Mouse (Mus musculus): ENCODE data around the gene Cadps. TPM values are rescaled to one million over a fixed set of nuclear protein-coding genes. Genes with fewer than 3 reads are reported as not detected.

Gene Cadps
- polyA plus RNA-seq, 1 experiment from 2014 or later, result 63.4 TPM

DNA sequence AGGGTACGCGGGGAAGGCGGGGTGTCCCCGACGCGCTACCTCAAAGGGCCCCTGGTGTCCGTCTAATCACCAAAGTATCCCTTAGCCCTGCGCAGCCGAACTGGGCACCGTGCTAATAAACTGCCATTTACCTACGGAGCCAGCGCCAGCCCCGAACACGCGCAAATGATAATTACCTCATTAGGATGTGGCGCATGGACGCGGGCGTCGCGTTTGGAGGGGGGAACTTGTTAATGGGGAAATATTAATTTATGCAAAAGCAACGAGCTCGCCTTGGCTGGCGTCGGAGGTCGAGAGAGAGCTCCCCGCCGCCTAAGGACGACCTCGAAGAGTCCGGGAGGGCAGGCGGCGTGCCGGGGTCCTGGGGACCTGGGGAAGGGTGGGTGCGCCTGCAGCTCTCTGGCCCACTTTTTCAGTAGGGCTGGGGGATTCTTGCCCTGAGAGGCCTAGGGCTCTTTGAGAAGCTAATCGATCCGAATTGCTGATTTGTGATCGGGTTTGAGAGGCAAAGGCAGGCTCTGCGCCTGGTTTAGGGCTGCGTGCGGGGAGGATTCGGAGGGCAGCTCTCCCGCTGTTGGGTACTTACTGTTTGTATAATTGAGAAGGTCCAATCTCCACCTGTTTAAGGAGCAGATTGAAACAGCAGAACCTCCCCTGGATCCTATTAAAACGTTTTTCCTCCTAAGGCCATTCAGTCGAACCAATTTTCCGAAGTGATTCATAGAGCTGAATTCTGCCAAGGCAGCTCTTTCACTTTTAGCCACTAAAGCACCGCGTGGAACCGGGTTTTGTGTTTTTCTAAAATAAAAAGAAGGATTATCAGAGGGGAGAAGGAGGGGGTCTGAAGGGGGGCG is 476.6 kb downstream of the Cadps start:
- Histone ChIP-seq H3K27me3 (ENCODE audit: control insufficient read depth, insufficient read depth, low read length) (peaks cover 97% of the 10 kb centered on the region), H3K27ac (no peak overlapping the region), H3K9ac (no peak overlapping the region), H3K4me2 (replicated peaks) (no peak overlapping the region), H3K36me3 (replicated peaks; ENCODE audit: control insufficient read depth, insufficient read depth) (no peaks in the 10 kb centered on the region), H3K4me3 (replicated peaks; ENCODE audit: low read length) (no peak overlapping the region), H3K4me1 (replicated peaks; ENCODE audit: control insufficient read depth, insufficient read depth, low read length) (no peaks in the 10 kb centered on the region), H3K9me3 (ENCODE audit: control insufficient read depth, low read length) (no peaks in the 10 kb centered on the region)
- under 1% methylated on average over 50 of the region's 50 CpGs for WGBS
- ATAC-seq (ENCODE audit: low FRiP score) (no peak), DNase-seq (ENCODE audit: low spot score) (no peak)

DNA sequence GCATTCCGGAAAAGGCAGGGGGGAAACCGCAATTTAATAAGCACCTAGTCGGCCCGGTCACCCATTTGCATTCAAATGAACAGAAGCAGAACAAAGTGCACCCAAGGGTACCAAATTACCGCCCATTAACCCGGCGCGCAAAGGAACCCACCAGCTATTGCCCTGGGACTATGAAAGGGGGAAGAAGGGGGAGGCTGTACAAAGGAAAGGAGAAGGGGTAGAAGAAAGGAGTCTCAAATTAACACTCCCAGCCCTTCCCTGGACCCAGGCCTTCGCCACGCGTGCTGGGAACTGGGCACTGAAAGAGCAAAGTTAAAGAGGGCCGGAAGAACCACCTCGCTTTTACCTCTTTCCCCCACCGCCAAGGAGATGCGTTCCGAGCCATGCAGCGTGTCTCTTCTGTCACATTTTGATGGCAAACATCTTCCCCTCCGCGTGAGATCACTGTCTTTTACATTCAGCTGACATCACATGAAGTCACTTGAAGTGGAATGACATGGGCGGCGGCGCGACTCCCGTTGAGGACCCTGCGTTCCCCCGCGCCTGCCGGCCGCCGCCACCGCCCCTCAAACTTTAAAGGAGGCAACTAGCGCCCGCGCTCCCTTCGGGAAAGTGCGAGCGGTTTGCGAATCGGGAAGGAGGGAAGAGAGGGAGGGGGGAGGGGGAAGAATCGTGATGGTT is 477.5 kb downstream of the Cadps start:
- Histone ChIP-seq H3K36me3 (replicated peaks; ENCODE audit: control insufficient read depth, insufficient read depth) (no peaks in the 10 kb centered on the region), H3K9ac (no peak overlapping the region), H3K9me3 (ENCODE audit: control insufficient read depth, low read length) (no peaks in the 10 kb centered on the region), H3K27me3 (ENCODE audit: control insufficient read depth, insufficient read depth, low read length) (peaks cover 96% of the 10 kb centered on the region), H3K4me3 (replicated peaks; ENCODE audit: low read length) (no peak overlapping the region), H3K27ac (no peak overlapping the region), H3K4me2 (replicated peaks) (no peak overlapping the region), H3K4me1 (replicated peaks; ENCODE audit: control insufficient read depth, insufficient read depth, low read length) (no peaks in the 10 kb centered on the region)
- WGBS, result under 1% methylated on average over 40 of the region's 40 CpGs
- ATAC-seq (ENCODE audit: low FRiP score), result no peak
- no peak for DNase-seq (ENCODE audit: low spot score)

DNA sequence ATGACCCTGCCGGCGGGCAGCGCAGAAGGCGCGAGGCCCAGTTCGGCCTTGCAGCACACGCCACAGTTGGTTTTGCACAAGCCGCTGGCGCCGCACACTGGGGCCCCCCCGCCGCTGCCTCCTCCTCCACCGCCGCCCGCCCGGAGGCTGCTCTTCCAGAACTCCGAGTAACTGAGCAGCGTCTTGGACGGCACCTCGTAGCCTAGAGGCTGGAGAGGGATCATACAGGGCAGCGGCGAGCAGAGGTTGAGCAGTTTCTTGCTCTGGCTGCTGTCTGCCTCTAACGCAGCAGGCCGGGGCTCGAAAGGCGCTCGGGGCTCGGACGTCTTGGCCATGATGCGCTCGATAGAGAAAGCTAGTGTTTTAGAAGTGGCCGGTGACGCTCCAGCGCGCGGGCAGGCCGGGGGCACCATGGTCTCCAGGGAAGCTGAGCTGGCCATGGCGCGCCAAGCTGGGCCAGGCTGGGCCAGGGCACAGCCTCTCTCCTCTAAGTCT is 478.1 kb downstream of the Cadps start:
- Histone ChIP-seq H3K27ac (no peak overlapping the region), H3K36me3 (replicated peaks; ENCODE audit: control insufficient read depth, insufficient read depth) (no peaks in the 10 kb centered on the region), H3K27me3 (ENCODE audit: control insufficient read depth, insufficient read depth, low read length) (peaks cover 97% of the 10 kb centered on the region), H3K4me1 (replicated peaks; ENCODE audit: control insufficient read depth, insufficient read depth, low read length) (no peaks in the 10 kb centered on the region), H3K4me2 (replicated peaks) (no peak overlapping the region), H3K4me3 (replicated peaks; ENCODE audit: low read length) (no peak overlapping the region), H3K9ac (no peak overlapping the region), H3K9me3 (ENCODE audit: control insufficient read depth, low read length) (no peaks in the 10 kb centered on the region)
- DNase-seq (ENCODE audit: low spot score) (no peak), ATAC-seq (ENCODE audit: low FRiP score) (no peak)
- WGBS, result under 1% methylated on average over 35 of the region's 39 CpGs

DNA sequence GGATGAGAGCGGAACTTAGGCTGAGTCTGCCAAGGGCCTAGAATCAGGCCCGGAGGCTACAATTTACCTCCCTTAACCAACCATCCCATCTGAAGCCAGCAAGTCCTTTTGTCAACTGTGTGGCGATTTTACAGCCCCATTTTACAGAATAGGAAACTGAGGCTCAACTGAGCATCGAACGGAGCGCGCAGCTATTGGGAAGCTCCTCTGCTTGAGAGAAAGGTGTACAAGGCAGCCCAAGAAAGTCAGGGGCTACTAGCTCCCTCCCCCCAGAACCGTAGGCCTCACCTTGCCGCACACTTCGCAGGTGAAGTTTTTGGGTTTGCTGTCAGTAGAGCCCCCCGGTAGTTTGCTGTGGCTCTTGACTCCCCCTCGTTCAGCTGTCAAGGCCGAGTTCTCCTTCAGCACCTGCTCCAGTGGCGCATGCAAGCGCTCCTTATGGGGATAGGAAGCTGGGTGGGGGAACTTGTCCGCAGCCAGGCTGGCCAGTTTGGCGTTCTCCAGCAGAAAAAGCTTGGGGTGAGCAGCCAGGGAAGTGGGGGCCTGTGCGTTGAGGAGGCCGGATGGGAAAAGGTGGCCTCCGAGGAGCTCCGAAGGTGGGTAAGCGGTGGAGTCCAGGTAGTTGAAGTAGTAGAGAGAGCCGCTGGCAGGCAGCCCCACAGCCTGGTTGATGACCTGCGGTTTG is 478.7 kb downstream of the Cadps start:
- H3K4me1 ChIP-seq (replicated peaks; ENCODE audit: control insufficient read depth, insufficient read depth, low read length), result no peaks in the 10 kb centered on the region
- no peak overlapping the region for H3K27ac ChIP-seq
- WGBS, result 2% methylated on average over 24 of the region's 24 CpGs
- H3K36me3 ChIP-seq (replicated peaks; ENCODE audit: control insufficient read depth, insufficient read depth), result no peaks in the 10 kb centered on the region
- no peak overlapping the region for H3K9ac ChIP-seq
- DNase-seq (ENCODE audit: low spot score), result no peak
- no peaks in the 10 kb centered on the region for H3K9me3 ChIP-seq (ENCODE audit: control insufficient read depth, low read length)
- H3K4me3 ChIP-seq (replicated peaks; ENCODE audit: low read length), result no peak overlapping the region
- H3K27me3 ChIP-seq (ENCODE audit: control insufficient read depth, insufficient read depth, low read length), result peaks cover 97% of the 10 kb centered on the region
- ATAC-seq (ENCODE audit: low FRiP score), result no peak
- H3K4me2 ChIP-seq (replicated peaks), result no peak overlapping the region

DNA sequence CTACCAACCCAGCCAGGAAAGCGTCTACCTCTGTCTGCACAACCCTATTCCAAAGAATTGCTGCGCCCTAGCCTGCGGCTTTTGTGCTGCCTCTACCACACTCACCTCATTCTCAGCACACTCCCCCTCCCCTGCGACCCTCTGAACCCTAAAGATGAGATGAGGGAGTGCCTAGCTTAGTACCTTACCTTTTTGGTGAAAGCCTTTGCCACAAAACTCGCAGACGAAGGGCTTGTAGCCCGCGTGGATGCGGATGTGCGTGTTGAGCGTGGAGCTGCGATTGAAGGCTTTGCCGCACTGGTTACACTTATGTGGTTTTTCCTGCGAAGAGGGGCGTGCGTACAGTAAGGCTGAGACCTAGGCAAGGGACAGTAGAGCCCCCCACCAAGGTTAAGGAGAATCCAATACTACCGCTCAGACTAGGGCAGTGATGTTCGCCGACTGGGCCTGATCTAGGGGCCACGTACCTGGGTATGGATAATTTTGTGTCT is 479.4 kb downstream of the Cadps start:
- no peak overlapping the region for H3K4me3 ChIP-seq (replicated peaks; ENCODE audit: low read length)
- ATAC-seq (ENCODE audit: low FRiP score), result no peak

DNA sequence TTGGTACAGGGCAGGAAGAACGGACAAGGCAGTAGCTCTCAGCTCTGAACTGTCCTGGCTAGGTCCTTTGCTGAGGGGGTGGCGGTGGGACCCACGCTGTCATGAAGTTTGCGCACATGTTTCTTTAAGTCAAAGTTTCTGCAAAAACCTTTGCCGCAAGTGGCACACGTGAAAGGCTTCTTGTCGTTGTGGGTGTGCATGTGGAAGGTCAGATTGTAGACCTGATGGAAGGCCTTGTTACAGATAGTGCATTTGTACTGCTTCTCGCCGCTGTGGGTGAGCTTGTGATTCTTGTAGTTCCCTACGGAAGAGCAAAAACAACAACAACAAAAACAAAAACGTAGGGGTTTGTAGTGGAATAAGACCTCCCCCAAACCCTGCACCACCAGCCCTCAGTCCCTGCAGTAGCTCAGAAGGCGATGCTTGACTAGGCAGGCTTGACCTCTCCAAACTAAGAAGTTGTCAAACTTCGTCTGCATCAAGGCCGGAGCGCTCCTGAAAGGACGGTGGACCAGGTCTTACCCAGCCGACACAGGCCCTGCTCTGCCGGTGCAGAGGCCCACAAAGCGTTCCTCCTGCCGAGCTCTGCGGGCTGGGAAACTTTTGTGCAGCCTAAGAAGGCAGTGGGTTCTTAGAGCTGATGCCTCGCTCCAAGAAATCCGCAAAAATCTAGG is 480.3 kb downstream of the Cadps start:
- WGBS, result 1% methylated on average over 23 of the region's 23 CpGs
- Histone ChIP-seq H3K4me2 (replicated peaks) (no peak overlapping the region), H3K9ac (no peak overlapping the region), H3K27me3 (ENCODE audit: control insufficient read depth, insufficient read depth, low read length) (peaks cover 96% of the 10 kb centered on the region), H3K9me3 (ENCODE audit: control insufficient read depth, low read length) (no peaks in the 10 kb centered on the region), H3K4me1 (replicated peaks; ENCODE audit: control insufficient read depth, insufficient read depth, low read length) (no peaks in the 10 kb centered on the region), H3K27ac (no peak overlapping the region), H3K36me3 (replicated peaks; ENCODE audit: control insufficient read depth, insufficient read depth) (no peaks in the 10 kb centered on the region), H3K4me3 (replicated peaks; ENCODE audit: low read length) (no peak overlapping the region)
- ATAC-seq (ENCODE audit: low FRiP score) (no peak), DNase-seq (ENCODE audit: low spot score) (no peak)

More for the DNA sequence above, 479.4 kb downstream of the Cadps start:
- no peak for DNase-seq (ENCODE audit: low spot score)
- Histone ChIP-seq H3K27ac (no peak overlapping the region), H3K36me3 (replicated peaks; ENCODE audit: control insufficient read depth, insufficient read depth) (no peaks in the 10 kb centered on the region), H3K9me3 (ENCODE audit: control insufficient read depth, low read length) (no peaks in the 10 kb centered on the region), H3K4me1 (replicated peaks; ENCODE audit: control insufficient read depth, insufficient read depth, low read length) (no peaks in the 10 kb centered on the region), H3K27me3 (ENCODE audit: control insufficient read depth, insufficient read depth, low read length) (peaks cover 96% of the 10 kb centered on the region), H3K9ac (no peak overlapping the region), H3K4me2 (replicated peaks) (no peak overlapping the region)
- 1% methylated on average over 20 of the region's 20 CpGs for WGBS

DNA sequence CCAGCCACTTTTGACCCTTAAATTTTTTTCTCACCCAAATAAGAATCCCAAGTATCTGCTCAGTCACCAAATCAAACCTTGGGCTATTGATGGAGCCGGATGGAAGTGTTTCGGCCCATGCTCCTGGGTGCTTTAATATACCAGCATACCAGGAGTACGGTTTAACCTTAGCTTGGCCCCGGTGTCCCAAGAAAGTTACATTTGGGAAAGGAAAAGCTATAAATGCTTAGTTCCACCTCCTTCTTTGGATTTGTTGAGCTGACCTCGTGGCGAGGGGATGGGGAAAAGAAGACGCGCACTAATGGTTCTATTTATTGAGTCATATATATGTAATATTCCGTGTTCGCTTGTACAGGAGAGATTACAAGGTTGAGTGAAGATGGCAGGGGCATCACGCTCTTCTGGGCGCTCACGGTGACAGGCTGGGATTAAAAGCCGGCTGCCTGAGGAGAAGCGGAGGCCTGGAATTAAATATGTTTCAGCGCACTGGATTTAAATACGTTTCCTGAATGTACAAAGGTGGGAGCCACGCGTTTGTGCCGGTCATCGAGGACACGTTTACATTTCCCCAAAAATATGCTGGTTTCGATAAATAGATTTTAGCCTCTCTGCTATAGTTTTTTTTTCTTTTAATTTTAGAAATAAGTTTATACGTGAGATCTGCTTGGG is 481.0 kb downstream of the Cadps start:
- no peaks in the 10 kb centered on the region for H3K4me1 ChIP-seq (replicated peaks; ENCODE audit: control insufficient read depth, insufficient read depth, low read length)
- H3K4me3 ChIP-seq (replicated peaks; ENCODE audit: low read length), result no peak overlapping the region
- no peak overlapping the region for H3K27ac ChIP-seq
- no peak overlapping the region for H3K4me2 ChIP-seq (replicated peaks)
- H3K27me3 ChIP-seq (ENCODE audit: control insufficient read depth, insufficient read depth, low read length), result peaks cover 96% of the 10 kb centered on the region
- DNase-seq (ENCODE audit: low spot score) (no peak), ATAC-seq (ENCODE audit: low FRiP score) (no peak)
- H3K9ac ChIP-seq, result no peak overlapping the region
- H3K36me3 ChIP-seq (replicated peaks; ENCODE audit: control insufficient read depth, insufficient read depth), result no peaks in the 10 kb centered on the region
- WGBS, result 3% methylated on average over 24 of the region's 24 CpGs
- H3K9me3 ChIP-seq (ENCODE audit: control insufficient read depth, low read length), result no peaks in the 10 kb centered on the region

DNA sequence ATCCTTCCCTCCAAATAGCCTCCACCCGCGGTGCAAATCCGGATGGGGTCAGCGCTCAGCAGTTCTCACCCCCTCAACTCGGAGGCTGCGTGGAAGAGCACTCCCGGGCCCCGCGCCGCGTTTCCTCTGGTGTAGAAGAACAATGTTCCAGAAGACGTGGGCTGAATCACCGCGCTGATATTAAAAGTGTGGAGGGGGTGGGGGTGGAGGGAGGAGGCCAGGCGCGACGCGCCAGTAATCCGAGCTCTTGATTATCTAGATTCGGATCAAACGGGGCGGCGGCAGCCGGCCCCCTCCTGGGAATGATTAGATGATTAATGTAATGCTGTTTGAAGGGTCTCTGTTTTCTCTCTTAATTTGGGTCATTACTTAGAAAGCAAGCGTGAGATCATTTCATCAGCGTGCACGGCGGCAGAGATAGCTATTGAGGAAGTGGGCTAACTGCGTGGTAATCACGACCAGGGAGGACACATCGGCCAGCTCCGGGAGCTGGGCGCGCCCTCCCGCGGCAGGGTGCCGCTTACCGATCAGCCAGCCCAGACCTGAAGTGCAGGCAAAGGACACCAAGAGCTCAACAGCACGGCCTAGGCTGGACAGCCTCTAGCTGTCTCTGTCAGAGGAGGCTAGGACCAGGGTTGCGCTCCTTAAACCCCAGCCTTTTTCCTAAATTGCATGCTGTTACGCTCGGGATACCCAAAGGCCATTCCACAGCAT is 481.6 kb downstream of the Cadps start:
- no peak overlapping the region for H3K27ac ChIP-seq
- no peak overlapping the region for H3K9ac ChIP-seq
- DNase-seq (ENCODE audit: low spot score) (no peak), ATAC-seq (ENCODE audit: low FRiP score) (no peak)
- peaks cover 96% of the 10 kb centered on the region for H3K27me3 ChIP-seq (ENCODE audit: control insufficient read depth, insufficient read depth, low read length)
- H3K36me3 ChIP-seq (replicated peaks; ENCODE audit: control insufficient read depth, insufficient read depth), result no peaks in the 10 kb centered on the region
- WGBS, result under 1% methylated on average over 42 of the region's 42 CpGs
- no peak overlapping the region for H3K4me2 ChIP-seq (replicated peaks)
- H3K4me1 ChIP-seq (replicated peaks; ENCODE audit: control insufficient read depth, insufficient read depth, low read length), result no peaks in the 10 kb centered on the region
- H3K9me3 ChIP-seq (ENCODE audit: control insufficient read depth, low read length), result no peaks in the 10 kb centered on the region
- H3K4me3 ChIP-seq (replicated peaks; ENCODE audit: low read length), result no peak overlapping the region

All from hindbrain, embryonic 14.5 days (tissue).